Mouse (Mus musculus) kidney, adult 18-20 months (tissue): Measurements from ENCODE around the gene Pou2f2.

ENCODE experiments used
- DNase-seq: peaks from one replicate; pipeline ENCODE4 v3.0.0; 2021

Gene Pou2f2

GRCm38 (mm10) chr7:25179606-25180161 is at the start of gene Pou2f2:
TSS of gene Pou2f2 (minus strand) at chr7:25179726.
- DNase-seq: peak; percentile 60

DNA sequence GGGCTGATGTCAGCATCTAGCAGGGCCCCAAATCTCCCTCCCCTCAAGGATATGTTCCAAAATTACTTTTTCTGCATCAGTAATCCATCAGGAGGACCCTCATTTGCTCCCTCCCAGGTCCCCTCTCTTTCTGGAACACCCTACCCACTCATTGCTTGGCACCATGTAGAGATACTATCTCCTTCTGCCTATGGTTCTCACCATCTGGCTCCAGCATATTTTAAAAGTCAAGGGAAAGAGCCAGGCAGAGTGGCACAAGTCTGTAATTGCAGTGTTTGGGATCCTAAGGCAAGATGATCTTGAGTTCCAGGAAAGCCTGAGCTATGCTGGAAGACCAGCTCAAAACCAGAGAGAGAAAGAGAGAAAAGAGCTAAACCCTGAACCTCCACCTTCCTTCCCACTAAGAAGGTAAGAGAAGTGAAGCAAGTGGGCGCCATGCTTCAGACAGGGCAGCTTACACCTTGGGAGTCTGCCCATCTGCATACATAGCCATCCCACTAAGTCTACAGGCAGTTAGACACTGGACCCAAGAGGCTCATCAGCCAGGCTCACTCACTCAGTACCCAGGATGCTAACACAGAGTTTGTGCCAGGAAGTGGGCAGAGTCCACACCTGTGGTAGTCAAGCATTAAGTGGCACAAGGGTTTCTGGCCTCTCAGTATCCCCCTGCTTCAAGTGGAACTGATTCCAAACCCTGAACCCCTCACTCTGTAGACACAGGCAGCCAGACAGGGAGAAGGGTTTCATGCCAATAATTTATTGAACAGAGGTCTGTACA is 48.2 kb upstream of the Pou2f2 start:
- peak; percentile 40 for DNase-seq

- no peak for DNase-seq
Observed at GRCm38 (mm10) chr7:25222275-25222967, 42.9 kb upstream of the Pou2f2 start.

GRCm38 (mm10) chr7:25221102-25221883 is 41.8 kb upstream of the Pou2f2 start, which contains the start of gene Zfp526:
TSS of gene Zfp526 (plus strand) at chr7:25221425.
- DNase-seq: peak; percentile 98

DNA sequence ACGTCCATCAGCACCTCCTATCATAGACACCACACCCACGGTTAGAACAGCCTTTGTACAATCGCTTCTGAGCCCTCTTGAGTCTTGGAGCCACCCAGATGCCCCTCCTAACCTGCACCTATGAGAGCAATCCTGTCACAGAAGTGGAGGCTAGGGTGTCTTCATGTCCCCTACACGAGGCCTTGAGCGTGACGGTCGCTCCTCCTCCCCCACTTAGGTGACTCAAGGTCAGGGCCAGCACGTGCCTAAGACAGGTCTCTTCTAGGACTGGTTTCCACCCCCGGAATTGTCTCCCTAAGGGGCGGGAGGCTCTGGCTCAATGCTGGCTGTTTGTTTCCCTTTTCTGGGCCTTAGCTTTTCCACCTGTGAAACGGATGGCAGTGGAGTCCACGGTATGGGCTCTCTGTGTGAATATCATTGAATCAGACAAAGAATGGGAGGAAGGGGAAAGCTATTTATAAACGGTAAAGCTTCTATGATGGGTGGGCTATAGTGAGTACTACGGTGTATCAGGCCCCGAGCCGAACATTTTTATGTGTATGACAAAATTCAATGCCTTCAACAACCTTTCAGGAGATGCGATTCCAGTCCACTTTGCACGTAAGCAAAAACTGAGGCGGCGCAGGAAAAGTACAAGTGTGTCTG is 41.1 kb upstream of the Pou2f2 start, which contains the start of gene Dedd2:
Gene Dedd2 (minus strand): TSS at position 159 of the 645 bp plus-strand sequence.
- peak; percentile 59 for DNase-seq

DNA sequence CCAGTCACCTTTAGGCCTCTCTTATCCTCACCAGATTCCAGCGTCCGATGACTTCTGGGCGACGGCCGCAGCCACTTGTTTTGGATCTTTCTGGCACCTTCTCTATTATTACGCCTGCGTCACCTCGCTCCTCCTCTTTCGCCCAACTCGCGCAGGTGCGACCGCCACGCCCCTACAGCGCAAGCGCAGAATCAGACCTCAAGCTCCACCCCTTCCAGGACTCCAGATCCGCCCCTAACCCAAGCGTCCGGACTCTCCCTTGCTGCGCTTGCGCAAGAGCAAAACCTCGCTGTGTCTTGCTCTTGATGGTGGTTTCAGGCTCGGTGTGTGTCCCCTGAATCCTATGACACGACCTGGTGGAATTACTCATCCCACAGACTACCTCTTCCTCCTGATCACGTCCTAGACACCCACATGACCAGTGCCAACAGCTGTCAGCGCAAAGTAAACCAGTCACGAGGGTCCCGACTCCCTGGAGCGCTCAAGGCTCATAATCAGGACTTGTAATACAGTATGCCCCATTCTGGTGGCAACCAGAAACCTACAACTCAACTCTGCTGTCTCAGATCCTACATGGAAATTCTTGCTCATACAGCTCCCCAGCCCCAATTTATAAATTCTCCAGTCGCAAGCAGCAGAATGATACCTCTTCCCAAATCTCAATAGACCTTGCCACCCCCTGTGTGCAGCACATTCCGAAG is 40.4 kb upstream of the Pou2f2 start:
- DNase-seq: peak; percentile 96

GRCm38 (mm10) chr7:25219416-25219750 is 39.9 kb upstream of the Pou2f2 start:
- DNase-seq: no peak

DNA sequence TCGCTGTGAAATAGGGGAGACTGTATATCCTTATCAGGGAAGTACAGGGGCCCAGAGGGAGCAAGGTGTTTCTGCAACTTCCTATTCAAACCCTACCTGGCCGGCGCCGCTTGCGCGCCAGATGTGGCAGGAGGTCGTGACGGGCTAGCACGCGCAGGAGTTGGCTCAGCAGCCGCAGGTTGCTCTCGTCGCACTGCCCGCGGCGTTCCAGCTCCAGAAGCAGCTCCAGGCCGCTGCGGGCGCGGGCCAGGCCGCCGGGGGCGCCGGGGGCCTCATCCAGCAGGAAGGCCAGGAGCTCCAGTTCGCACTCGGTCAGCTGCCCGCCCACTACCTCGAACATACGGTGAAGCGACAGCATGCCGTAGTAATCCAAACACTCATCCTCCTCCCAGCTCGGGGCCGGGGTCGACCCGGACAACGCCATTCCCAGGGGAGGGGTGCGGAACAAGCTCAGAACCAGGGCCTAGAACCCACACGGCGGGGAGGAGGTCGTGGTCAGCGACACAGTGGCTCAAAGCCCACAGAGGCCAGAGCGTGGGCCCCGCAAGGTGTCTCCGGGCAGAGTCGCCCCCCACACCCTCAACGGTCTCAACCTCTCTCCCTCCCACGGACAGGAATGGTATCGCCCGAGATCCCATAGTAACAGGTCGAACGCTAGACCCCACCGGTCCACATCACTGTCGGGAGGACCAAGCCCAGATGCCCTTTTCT is 39.3 kb upstream of the Pou2f2 start:
- DNase-seq: peak; percentile 54

GRCm38 (mm10) chr7:25217653-25218395 is 38.3 kb upstream of the Pou2f2 start:
- peak; percentile 41 for DNase-seq

GRCm38 (mm10) chr7:25214172-25214571 is 34.6 kb upstream of the Pou2f2 start:
- no peak for DNase-seq

DNA sequence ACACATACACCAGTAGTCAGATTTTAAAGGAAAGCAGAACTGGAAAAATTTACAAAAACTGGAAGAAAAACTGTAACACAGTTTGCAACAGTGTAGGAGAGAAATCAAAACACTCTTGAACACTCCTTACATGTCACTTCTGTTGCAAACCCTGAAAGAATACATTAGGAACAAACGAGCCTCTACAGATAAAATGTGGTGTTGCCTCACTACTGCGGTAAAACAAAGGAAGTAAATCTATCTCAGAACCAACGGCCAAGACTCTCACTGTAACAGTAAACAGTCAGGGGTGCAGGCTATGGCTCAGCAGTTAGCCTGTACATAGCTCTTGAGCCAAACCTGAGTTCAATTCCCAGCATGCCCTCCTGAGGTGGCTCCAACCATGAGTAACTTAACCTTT is 33.6 kb upstream of the Pou2f2 start:
- DNase-seq: no peak

- no peak for DNase-seq
Observed at GRCm38 (mm10) chr7:25210482-25210881, 31.0 kb upstream of the Pou2f2 start.

DNA sequence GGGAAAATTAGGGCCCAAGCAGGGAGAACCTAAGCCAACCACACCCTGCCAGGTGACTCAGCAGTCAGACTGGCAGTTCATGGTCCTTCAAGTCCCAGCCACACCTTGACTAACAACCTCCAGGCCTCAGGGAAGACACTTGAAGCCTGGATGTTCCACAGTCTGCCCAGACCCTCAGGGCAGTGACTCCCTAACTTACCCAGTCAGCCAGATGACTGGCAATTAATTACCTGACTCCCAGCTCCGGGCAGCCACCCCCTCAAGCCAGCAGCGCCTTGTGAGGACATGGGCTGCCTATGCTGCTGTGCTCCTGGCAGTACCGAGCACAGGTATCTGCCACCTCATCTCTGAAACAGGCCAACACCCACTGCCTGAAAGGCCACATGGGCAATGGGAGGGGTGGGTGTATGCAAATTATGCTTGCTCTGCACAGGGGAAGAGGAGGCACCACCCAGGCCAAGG is 29.7 kb upstream of the Pou2f2 start:
- no peak for DNase-seq

DNA sequence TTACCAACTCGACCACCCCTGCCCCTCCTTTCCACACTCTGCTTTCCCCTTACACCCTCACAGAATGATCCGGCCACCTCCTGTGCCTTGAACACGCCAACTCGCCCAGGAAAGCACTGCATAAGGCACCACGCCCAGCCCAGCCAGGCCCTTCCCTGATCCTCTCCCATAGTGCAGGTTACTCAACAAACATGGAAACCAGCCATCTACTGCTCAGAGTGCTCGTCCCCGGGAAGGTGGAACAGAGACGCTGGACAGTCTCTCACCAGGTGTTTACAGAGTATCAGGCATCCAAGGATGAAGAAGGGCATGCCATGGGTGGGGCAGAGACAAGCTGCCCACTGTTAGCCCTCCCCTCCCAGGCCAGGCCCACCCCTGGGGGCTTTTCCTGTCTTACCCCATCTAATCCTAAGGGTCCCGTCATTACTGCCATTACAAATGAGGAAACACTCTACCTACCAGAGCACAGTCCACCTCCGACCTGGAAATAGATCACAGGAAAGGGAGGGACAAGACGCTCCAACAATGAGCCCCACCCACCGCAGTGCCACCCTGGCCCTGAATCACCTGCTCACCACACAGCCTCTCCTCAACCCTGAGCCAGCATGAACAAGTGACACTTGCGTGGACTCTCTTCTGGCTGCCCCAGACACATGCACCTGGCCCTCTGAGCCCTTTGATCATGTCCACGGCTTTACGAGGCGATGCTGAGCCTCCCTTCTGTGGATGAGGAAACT is 26.7 kb upstream of the Pou2f2 start:
- DNase-seq: no peak

DNA sequence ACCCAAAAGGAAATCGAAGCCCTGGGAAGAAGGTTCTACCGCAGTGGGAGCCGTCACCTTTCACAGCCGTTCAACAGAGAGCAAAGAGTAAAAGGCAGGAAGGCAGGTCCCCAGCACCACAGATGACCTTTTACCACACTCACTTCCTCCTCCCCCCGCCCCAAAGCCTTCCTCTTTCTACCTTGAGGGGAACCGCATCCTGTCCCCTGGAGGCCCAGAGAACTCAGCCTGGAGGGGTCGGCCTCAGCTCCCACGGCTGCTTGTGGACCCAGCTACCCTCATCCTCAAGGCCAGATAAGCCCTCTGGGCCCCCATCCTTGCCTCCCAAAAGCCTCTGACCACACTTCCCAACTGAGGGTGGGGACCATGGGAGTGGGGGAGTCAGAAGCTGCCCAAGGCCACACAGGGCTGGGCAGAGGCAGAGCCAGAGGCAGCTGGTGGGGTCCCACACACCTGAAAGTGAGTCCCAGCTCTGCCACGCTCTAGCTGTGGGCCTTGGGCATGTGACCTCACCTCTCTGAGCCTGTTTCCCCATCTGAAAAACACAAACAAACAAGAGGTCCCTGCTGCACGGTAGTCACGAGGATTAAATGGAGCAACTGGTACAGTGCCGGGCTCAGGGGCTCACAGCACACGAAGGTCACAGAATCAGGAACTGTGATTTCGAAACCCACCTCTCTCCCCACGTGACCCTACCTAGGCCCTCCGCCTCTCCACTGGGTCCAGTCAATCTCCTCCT is 26.0 kb upstream of the Pou2f2 start:
- no peak for DNase-seq

DNA sequence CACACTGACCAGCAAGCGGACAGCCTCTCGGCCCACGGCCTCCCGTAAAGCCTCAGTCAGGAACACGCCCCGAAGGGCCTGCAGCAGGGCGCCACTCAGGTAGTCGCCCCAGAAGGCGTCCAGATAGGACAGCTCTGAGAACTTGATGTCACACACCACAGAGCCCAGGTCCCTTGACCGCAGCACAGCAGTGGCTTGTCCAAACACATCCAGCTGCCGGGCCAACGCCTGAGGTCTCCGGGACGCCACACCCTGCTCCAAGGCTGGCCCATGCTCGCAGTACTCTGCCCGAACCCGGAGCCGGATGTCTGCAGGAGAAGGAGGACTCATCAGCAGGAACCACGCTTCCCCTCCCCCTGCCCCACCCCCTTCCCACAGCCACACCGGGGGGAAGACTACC is 24.1 kb upstream of the Pou2f2 start:
- no peak for DNase-seq

DNA sequence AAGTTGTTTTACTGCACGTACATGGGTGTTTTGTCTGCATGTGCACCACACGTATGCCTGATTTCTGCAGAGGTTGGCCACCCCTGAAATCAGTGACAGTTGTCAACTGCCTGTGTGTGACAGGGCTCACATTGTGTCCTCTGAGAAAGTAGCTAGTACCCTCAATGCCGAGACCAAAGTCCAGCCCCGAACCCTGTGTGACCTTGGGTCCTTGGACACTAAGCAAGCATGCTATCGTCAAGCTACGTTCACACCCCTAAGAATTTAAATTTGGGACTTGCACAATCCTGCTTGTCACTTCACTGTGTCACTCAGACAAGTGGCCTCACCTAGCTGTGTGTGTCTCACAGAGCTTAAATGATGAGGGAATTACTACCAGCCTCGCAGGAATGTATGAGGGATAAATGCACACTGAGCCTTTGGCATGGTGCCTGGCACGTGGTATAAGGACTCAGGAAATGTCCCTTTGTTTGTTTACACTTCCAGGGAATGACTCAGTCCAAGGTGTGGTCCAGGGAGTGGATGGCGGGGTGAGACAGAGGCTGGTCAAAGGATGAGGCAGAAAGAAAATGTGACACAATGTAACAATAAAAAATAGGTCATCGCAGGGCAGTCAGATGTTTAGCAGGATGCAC is 18.0 kb upstream of the Pou2f2 start:
- peak; percentile 25 for DNase-seq

- DNase-seq: no peak
Observed at GRCm38 (mm10) chr7:25196107-25196506, 16.6 kb upstream of the Pou2f2 start.
